8 mouse cellular contexts compared by ENCODE assay signal in genomic region chr4:107652598-107653279, GRCm38 (mm10). TPM values are rescaled to one million over a fixed set of nuclear protein-coding genes. Genes with fewer than 3 reads are reported as not detected.
A peak's percentile ranks its signal among the peaks of the same experiment; 100 is the strongest.
DNase-seq lines count a peak whose midpoint lies in the region; ATAC-seq and TF ChIP-seq lines count a peak whose summit lies in the region.

No protein-coding gene starts in this region.

- TF ChIP-seq POLR2A in heart, adult 2 months (IDR thresholded peaks at IDR 0.05; ENCODE audit: insufficient read depth, low read depth, low read length): no peak
- TF ChIP-seq POLR2A in kidney, adult 2 months (IDR thresholded peaks at IDR 0.05; ENCODE audit: low read depth, low read length): no peak

- peaks cover 58% of the 10 kb centered on the region for H3K27me3 ChIP-seq in embryonic facial prominence, embryonic 10.5 days (replicated peaks; ENCODE audit: low read depth, poor library complexity, severe bottlenecking)
- no peaks in the 10 kb centered on the region for H3K27me3 ChIP-seq in heart, adult 2 months (ENCODE audit: control insufficient read depth, insufficient read depth, low read length)
- H3K27me3 ChIP-seq in kidney, adult 2 months (replicated peaks; ENCODE audit: control insufficient read depth, insufficient read depth, low read length): no peaks in the 10 kb centered on the region
- 0 out of 2 replicates have a peak, but pooled peaks cover 2% of the 10 kb centered on the region for H3K27me3 ChIP-seq in limb, embryonic 11.5 days (ENCODE audit: control insufficient read depth, insufficient read depth, low read length)
- H3K27me3 ChIP-seq in midbrain, embryonic 12.5 days: peaks cover 29% of the 10 kb centered on the region

- H3K4me1 ChIP-seq in embryonic facial prominence, embryonic 10.5 days: peaks cover 30% of the 10 kb centered on the region
- no peaks in the 10 kb centered on the region for H3K4me1 ChIP-seq in heart, adult 2 months (ENCODE audit: control insufficient read depth, insufficient read depth, low read length)
- H3K4me1 ChIP-seq in kidney, adult 2 months (ENCODE audit: control insufficient read depth, insufficient read depth, low read length): no peaks in the 10 kb centered on the region
- peaks cover 13% of the 10 kb centered on the region for H3K4me1 ChIP-seq in limb, embryonic 11.5 days (ENCODE audit: control insufficient read depth, insufficient read depth, low read length)
- H3K4me1 ChIP-seq in midbrain, embryonic 12.5 days: peaks cover 24% of the 10 kb centered on the region

- no peaks in the 10 kb centered on the region for H3K36me3 ChIP-seq in embryonic facial prominence, embryonic 10.5 days (replicated peaks)
- H3K36me3 ChIP-seq in heart, adult 2 months (ENCODE audit: control insufficient read depth, insufficient read depth, low read length): no peaks in the 10 kb centered on the region
- H3K36me3 ChIP-seq in kidney, adult 2 months (ENCODE audit: control insufficient read depth, insufficient read depth, low read length): no peaks in the 10 kb centered on the region
- no peaks in the 10 kb centered on the region for H3K36me3 ChIP-seq in limb, embryonic 11.5 days (ENCODE audit: control insufficient read depth, insufficient read depth, low read length)
- no peaks in the 10 kb centered on the region for H3K36me3 ChIP-seq in midbrain, embryonic 12.5 days

- 0 out of 2 replicates have a peak overlapping the region, but pooled peaks have one; percentile 30 for H3K4me3 ChIP-seq in embryonic facial prominence, embryonic 10.5 days
- H3K4me3 ChIP-seq in heart, adult 2 months: no peak overlapping the region
- H3K4me3 ChIP-seq in kidney, adult 2 months (ENCODE audit: insufficient read depth, low read depth, low read length): no peak overlapping the region
- no peak overlapping the region for H3K4me3 ChIP-seq in limb, embryonic 11.5 days (ENCODE audit: low read depth, low read length)
- H3K4me3 ChIP-seq in midbrain, embryonic 12.5 days: no peak overlapping the region

- no peak overlapping the region for H3K4me2 ChIP-seq in limb, embryonic 11.5 days (ENCODE audit: low read depth, severe bottlenecking)
- H3K4me2 ChIP-seq in midbrain, embryonic 12.5 days (replicated peaks): 0 out of 2 replicates have a peak overlapping the region, but pooled peaks have one; percentile 13

- peak overlapping the region; percentile 54 for H3K27ac ChIP-seq in embryonic facial prominence, embryonic 10.5 days (replicated peaks)
- H3K27ac ChIP-seq in heart, adult 2 months: no peak overlapping the region
- H3K27ac ChIP-seq in kidney, adult 2 months (ENCODE audit: insufficient read depth, low read depth, low read length): no peak overlapping the region
- H3K27ac ChIP-seq in limb, embryonic 11.5 days (replicated peaks; ENCODE audit: low read depth, low read length): no peak overlapping the region
- no peak overlapping the region for H3K27ac ChIP-seq in midbrain, embryonic 12.5 days (replicated peaks)

- ATAC-seq in limb, embryonic 11.5 days (ENCODE audit: insufficient number of reproducible peaks, low FRiP score, low TSS enrichment, low read depth): peak; percentile 78
- peak; percentile 87 for ATAC-seq in midbrain, embryonic 12.5 days (ENCODE audit: low FRiP score, low read depth)

- WGBS in embryonic facial prominence, embryonic 10.5 days: 15% methylated on average over 7 of the region's 7 CpGs
- 10% methylated on average over 7 of the region's 7 CpGs for WGBS in heart, adult 2 months
- 7% methylated on average over 7 of the region's 7 CpGs for WGBS in kidney, adult 2 months
- 10% methylated on average over 7 of the region's 7 CpGs for WGBS in limb, embryonic 11.5 days
- WGBS in midbrain, embryonic 12.5 days: 9% methylated on average over 7 of the region's 7 CpGs

- no peaks in the 10 kb centered on the region for H3K9me3 ChIP-seq in embryonic facial prominence, embryonic 10.5 days
- H3K9me3 ChIP-seq in limb, embryonic 11.5 days (ENCODE audit: control insufficient read depth, low read length): no peaks in the 10 kb centered on the region
- H3K9me3 ChIP-seq in midbrain, embryonic 12.5 days: no peaks in the 10 kb centered on the region

- 0 out of 2 replicates have a peak, but pooled peaks have one; percentile 48 for TF ChIP-seq EP300 in heart, adult 2 months (IDR thresholded peaks at IDR 0.05; ENCODE audit: insufficient read depth, low read depth, low read length)

- no peak overlapping the region for H3K9ac ChIP-seq in heart, adult 2 months (ENCODE audit: low read depth, low read length)
- H3K9ac ChIP-seq in limb, embryonic 11.5 days (ENCODE audit: low read length): no peak overlapping the region
- no peak overlapping the region for H3K9ac ChIP-seq in midbrain, embryonic 12.5 days (replicated peaks)

- DNase-seq in heart, adult 18-20 months: peak; percentile 44 to 74
- DNase-seq in heart, adult 11 months: no peak
- DNase-seq in embryonic facial prominence, embryonic 10.5 days (ENCODE audit: low spot score): peak; percentile 88
- DNase-seq in heart, adult 2 months: peak; percentile 56 to 71
- peak; percentile 76 for DNase-seq in kidney, adult 2 months
- DNase-seq in limb, embryonic 11.5 days (ENCODE audit: low spot score): peak; percentile 94
- DNase-seq in spleen, adult 12 weeks (ENCODE audit: low spot score): peak; percentile 12

- H3K79me2 ChIP-seq in heart, adult 2 months (replicated peaks; ENCODE audit: control insufficient read depth, insufficient read depth, low read length): no peaks in the 10 kb centered on the region

- intact Hi-C loops in heart, adult 2 months (cut with DNase I): loop anchor here (1.0 kb wide), 1 partner anchor 230 kb away; no protein-coding TSS in a partner anchor

- TF ChIP-seq CTCF in heart, adult 2 months (IDR thresholded peaks at IDR 0.05): peak; percentile 79
- TF ChIP-seq CTCF in kidney, adult 2 months (conservative IDR thresholded peaks at IDR 0.05; ENCODE audit: insufficient read depth, insufficient read length, low read depth, low read length): peak; percentile 78

RNA-seq across cellular contexts. Expression of gene Dmrtb1, which starts 31.3 kb away (rescaled TPM):
- not detected for total RNA-seq in heart, adult 18-20 months (2021)
- 2.3 and 3.1 TPM in 2 replicates for polyA plus RNA-seq in embryonic facial prominence, embryonic 10.5 days (2016; fragmentation: Nextera tagmentation; extraction: Ambion mirVana)
- not detected for total RNA-seq in heart, adult 2 months (2021)
- polyA plus RNA-seq in heart, adult 2 months (2012; rRNA removed): 0.31 and 0.38 TPM in 2 replicates
- 0.11 and 0.20 TPM in 2 replicates for polyA plus RNA-seq in kidney, adult 2 months (2012; rRNA removed)
- polyA plus RNA-seq in limb, embryonic 11.5 days (2014; fragmentation: Nextera tagmentation; extraction: Ambion mirVana): 0.11 and 0.14 TPM in 2 replicates
- 41.8 and 49.0 TPM in 2 replicates for polyA plus RNA-seq in midbrain, embryonic 12.5 days (2016; fragmentation: Nextera tagmentation; extraction: Ambion mirVana)

Comparison
In these comparisons a context has a peak if more than half of its experiments do, and no peak if none do; other contexts are left out.
1. RNA of gene Dmrtb1, which starts 31.3 kb away (polyA plus RNA-seq): 41.8 to 49.0 TPM in midbrain, embryonic 12.5 days; 2.3 to 3.1 TPM in embryonic facial prominence, embryonic 10.5 days, 0.31 to 0.38 TPM in heart, adult 2 months, 0.11 to 0.20 TPM in kidney, adult 2 months and 0.11 to 0.14 TPM in limb, embryonic 11.5 days; every median in the first group is over 10 times any median in the second.